20 mouse cellular contexts compared by ENCODE assay signal in genomic region chr3:108169199-108169598, GRCm38 (mm10). TPM values are rescaled to one million over a fixed set of nuclear protein-coding genes. Genes with fewer than 3 reads are reported as not detected.
DNase-seq lines count a peak whose midpoint lies in the region; ATAC-seq lines count a peak whose summit lies in the region.
"Had no signal": no experiment of that assay in that cellular context is flagged by ENCODE, and none has a peak within 500 bp of the region (broad histone marks: within the 10 kb centered on the region; RNA-seq: fewer than 3 reads in every experiment).

No protein-coding gene starts in this region.

- H3K27ac ChIP-seq in forebrain, embryonic 12.5 days, result no peak overlapping the region
- no peak overlapping the region for H3K27ac ChIP-seq in forebrain, embryonic 15.5 days (replicated peaks)
- H3K27ac ChIP-seq in midbrain, embryonic 10.5 days (replicated peaks), result peak overlapping the region; percentile 82; the same call in 1 of the 2 replicates
- no peak overlapping the region for H3K27ac ChIP-seq in midbrain, embryonic 14.5 days (replicated peaks; ENCODE audit: low read depth, low read length)
- no peak overlapping the region for H3K27ac ChIP-seq in embryonic facial prominence, embryonic 13.5 days
- peak overlapping the region; percentile 44; the same call in 1 of the 2 replicates for H3K27ac ChIP-seq in neural tube, embryonic 14.5 days (ENCODE audit: low read depth, low read length)
- H3K27ac ChIP-seq in heart, embryonic 11.5 days (ENCODE audit: low read depth, low read length), result no peak overlapping the region
- H3K27ac ChIP-seq: embryonic facial prominence, embryonic 15.5 days; hindbrain, embryonic 15.5 days; layer of hippocampus, adult 2 months had no signal

- 0 out of 2 replicates have a peak overlapping the region, but pooled peaks have one; percentile 30 for H3K9ac ChIP-seq in forebrain, embryonic 12.5 days
- H3K9ac ChIP-seq in forebrain, embryonic 15.5 days (replicated peaks), result no peak overlapping the region
- no peak overlapping the region for H3K9ac ChIP-seq in midbrain, embryonic 14.5 days (replicated peaks; ENCODE audit: low read length)
- H3K9ac ChIP-seq in embryonic facial prominence, embryonic 13.5 days, result 0 out of 2 replicates have a peak overlapping the region, but pooled peaks have one; percentile 33
- no peak overlapping the region for H3K9ac ChIP-seq in neural tube, embryonic 14.5 days (replicated peaks; ENCODE audit: low read depth, low read length)
- H3K9ac ChIP-seq in heart, embryonic 11.5 days (ENCODE audit: low read depth, low read length), result no peak overlapping the region
- H3K9ac ChIP-seq: embryonic facial prominence, embryonic 15.5 days; hindbrain, embryonic 15.5 days had no signal

- no peak for DNase-seq in midbrain, embryonic 10.5 days (ENCODE audit: low spot score)
- no peak for DNase-seq in midbrain, embryonic 14.5 days
- DNase-seq in kidney, adult 8-10 months, result no peak
- DNase-seq: adrenal gland, adult 2 months; cerebellum, adult 8-10 months; gastrocnemius, postnatal 36 days; kidney, adult 18-20 months; kidney, postnatal 14 days; layer of hippocampus, postnatal 36 days; lung, adult 2 months; thymus, postnatal 25 days had no signal

- WGBS in forebrain, embryonic 12.5 days, result 42% methylated on average over 3 of the region's 3 CpGs
- WGBS in forebrain, embryonic 15.5 days, result 45% methylated on average over 3 of the region's 3 CpGs
- 46% methylated on average over 3 of the region's 3 CpGs for WGBS in midbrain, embryonic 10.5 days
- 46% methylated on average over 3 of the region's 3 CpGs for WGBS in midbrain, embryonic 14.5 days
- WGBS in embryonic facial prominence, embryonic 13.5 days, result 35% methylated on average over 3 of the region's 3 CpGs
- 44% methylated on average over 3 of the region's 3 CpGs for WGBS in neural tube, embryonic 14.5 days
- WGBS in heart, embryonic 11.5 days (ENCODE audit: insufficient replicate concordance), result 40% methylated on average over 3 of the region's 3 CpGs

- H3K4me3 ChIP-seq in forebrain, embryonic 12.5 days (replicated peaks), result no peak overlapping the region
- H3K4me3 ChIP-seq in forebrain, embryonic 15.5 days, result no peak overlapping the region
- no peak overlapping the region for H3K4me3 ChIP-seq in midbrain, embryonic 10.5 days
- H3K4me3 ChIP-seq in midbrain, embryonic 14.5 days (replicated peaks; ENCODE audit: low read depth, low read length), result no peak overlapping the region
- H3K4me3 ChIP-seq in embryonic facial prominence, embryonic 13.5 days, result no peak overlapping the region
- H3K4me3 ChIP-seq in neural tube, embryonic 14.5 days (ENCODE audit: low read depth, low read length), result no peak overlapping the region
- no peak overlapping the region for H3K4me3 ChIP-seq in heart, embryonic 11.5 days (ENCODE audit: low read depth, low read length)
- H3K4me3 ChIP-seq: embryonic facial prominence, embryonic 15.5 days; hindbrain, embryonic 15.5 days; layer of hippocampus, adult 2 months had no signal

- peaks cover 23% of the 10 kb centered on the region for H3K27me3 ChIP-seq in forebrain, embryonic 12.5 days
- H3K27me3 ChIP-seq in forebrain, embryonic 15.5 days, result no peaks in the 10 kb centered on the region
- H3K27me3 ChIP-seq in midbrain, embryonic 10.5 days (ENCODE audit: low read depth, poor library complexity, severe bottlenecking), result peaks cover 20% of the 10 kb centered on the region
- no peaks in the 10 kb centered on the region for H3K27me3 ChIP-seq in midbrain, embryonic 14.5 days (ENCODE audit: control insufficient read depth, insufficient read depth, low read length)
- peaks cover 4% of the 10 kb centered on the region; the same call in 1 of the 2 replicates for H3K27me3 ChIP-seq in embryonic facial prominence, embryonic 13.5 days
- no peaks in the 10 kb centered on the region for H3K27me3 ChIP-seq in neural tube, embryonic 14.5 days (ENCODE audit: control insufficient read depth, insufficient read depth, low read length)
- H3K27me3 ChIP-seq in heart, embryonic 11.5 days (ENCODE audit: control insufficient read depth, insufficient read depth, low read length), result 0 out of 2 replicates have a peak, but pooled peaks cover 3% of the 10 kb centered on the region
- H3K27me3 ChIP-seq: embryonic facial prominence, embryonic 15.5 days; hindbrain, embryonic 15.5 days had no signal

- no peaks in the 10 kb centered on the region for H3K9me3 ChIP-seq in forebrain, embryonic 12.5 days
- no peaks in the 10 kb centered on the region for H3K9me3 ChIP-seq in forebrain, embryonic 15.5 days
- H3K9me3 ChIP-seq in midbrain, embryonic 10.5 days (replicated peaks), result no peaks in the 10 kb centered on the region
- no peaks in the 10 kb centered on the region for H3K9me3 ChIP-seq in midbrain, embryonic 14.5 days (ENCODE audit: control insufficient read depth, low read length)
- no peaks in the 10 kb centered on the region for H3K9me3 ChIP-seq in embryonic facial prominence, embryonic 13.5 days
- H3K9me3 ChIP-seq in neural tube, embryonic 14.5 days (ENCODE audit: control insufficient read depth, low read length), result no peaks in the 10 kb centered on the region
- H3K9me3 ChIP-seq in heart, embryonic 11.5 days (replicated peaks; ENCODE audit: control insufficient read depth, low read length), result no peaks in the 10 kb centered on the region
- H3K9me3 ChIP-seq: embryonic facial prominence, embryonic 15.5 days; hindbrain, embryonic 15.5 days had no signal

- no peak for ATAC-seq in forebrain, embryonic 12.5 days (ENCODE audit: low FRiP score)
- ATAC-seq in forebrain, embryonic 15.5 days (replicated peaks), result no peak
- ATAC-seq in midbrain, embryonic 14.5 days (ENCODE audit: low FRiP score, low TSS enrichment), result no peak
- ATAC-seq in embryonic facial prominence, embryonic 13.5 days (ENCODE audit: insufficient number of reproducible peaks, insufficient read depth, low FRiP score, low TSS enrichment, low read depth), result no peak
- no peak for ATAC-seq in neural tube, embryonic 14.5 days (ENCODE audit: low read depth)
- ATAC-seq in heart, embryonic 11.5 days (replicated peaks; ENCODE audit: insufficient number of reproducible peaks, low FRiP score, low TSS enrichment), result no peak

- H3K36me3 ChIP-seq in forebrain, embryonic 12.5 days (replicated peaks), result no peaks in the 10 kb centered on the region
- H3K36me3 ChIP-seq in forebrain, embryonic 15.5 days, result no peaks in the 10 kb centered on the region
- H3K36me3 ChIP-seq in midbrain, embryonic 10.5 days, result no peaks in the 10 kb centered on the region
- H3K36me3 ChIP-seq in midbrain, embryonic 14.5 days (ENCODE audit: control insufficient read depth, insufficient read depth, low read length), result no peaks in the 10 kb centered on the region
- H3K36me3 ChIP-seq in embryonic facial prominence, embryonic 13.5 days, result no peaks in the 10 kb centered on the region
- no peaks in the 10 kb centered on the region for H3K36me3 ChIP-seq in neural tube, embryonic 14.5 days (ENCODE audit: control insufficient read depth, insufficient read depth, low read length)
- no peaks in the 10 kb centered on the region for H3K36me3 ChIP-seq in heart, embryonic 11.5 days (ENCODE audit: control insufficient read depth, insufficient read depth, low read length)
- H3K36me3 ChIP-seq: embryonic facial prominence, embryonic 15.5 days; hindbrain, embryonic 15.5 days had no signal

- no peak overlapping the region for H3K4me2 ChIP-seq in forebrain, embryonic 12.5 days
- no peak overlapping the region for H3K4me2 ChIP-seq in forebrain, embryonic 15.5 days (replicated peaks)
- H3K4me2 ChIP-seq in midbrain, embryonic 14.5 days (ENCODE audit: low read length), result no peak overlapping the region
- H3K4me2 ChIP-seq in embryonic facial prominence, embryonic 13.5 days, result no peak overlapping the region
- H3K4me2 ChIP-seq in neural tube, embryonic 14.5 days (ENCODE audit: low read depth, low read length), result no peak overlapping the region
- H3K4me2 ChIP-seq in heart, embryonic 11.5 days, result no peak overlapping the region
- H3K4me2 ChIP-seq: embryonic facial prominence, embryonic 15.5 days; hindbrain, embryonic 15.5 days; liver, embryonic 11.5 days had no signal

- H3K4me1 ChIP-seq in forebrain, embryonic 12.5 days, result peaks cover 49% of the 10 kb centered on the region
- H3K4me1 ChIP-seq in forebrain, embryonic 15.5 days, result peaks cover 37% of the 10 kb centered on the region
- peaks cover 50% of the 10 kb centered on the region for H3K4me1 ChIP-seq in midbrain, embryonic 10.5 days
- H3K4me1 ChIP-seq in midbrain, embryonic 14.5 days (ENCODE audit: control insufficient read depth, insufficient read depth, low read length), result peaks cover 13% of the 10 kb centered on the region
- peaks cover 48% of the 10 kb centered on the region for H3K4me1 ChIP-seq in embryonic facial prominence, embryonic 13.5 days
- H3K4me1 ChIP-seq in neural tube, embryonic 14.5 days (ENCODE audit: control insufficient read depth, insufficient read depth, low read length), result peaks cover 34% of the 10 kb centered on the region
- H3K4me1 ChIP-seq in heart, embryonic 11.5 days (ENCODE audit: control insufficient read depth, insufficient read depth, low read length), result peaks cover 4% of the 10 kb centered on the region

RNA-seq across cellular contexts. Expression of gene Gpr61, which starts 14.5 kb away (rescaled TPM):
- polyA plus RNA-seq in forebrain, embryonic 12.5 days (2016; fragmentation: Nextera tagmentation; extraction: Ambion mirVana), result 0.44 and 0.63 TPM in 2 replicates
- 1.9 and 2.2 TPM in 2 replicates for polyA plus RNA-seq in forebrain, embryonic 15.5 days (2015; fragmentation: Nextera tagmentation; extraction: Ambion mirVana)
- polyA plus RNA-seq in midbrain, embryonic 10.5 days (2016; fragmentation: Nextera tagmentation; extraction: Ambion mirVana), result 0.33 and 0.41 TPM in 2 replicates
- 1.4 and 2.6 TPM in 2 replicates for polyA plus RNA-seq in midbrain, embryonic 14.5 days (2014; fragmentation: Nextera tagmentation; extraction: Ambion mirVana)
- polyA plus RNA-seq in embryonic facial prominence, embryonic 13.5 days (2015; fragmentation: Nextera tagmentation; extraction: Ambion mirVana), result 0.15 and 0.20 TPM in 2 replicates
- 2.7 and 4.5 TPM in 2 replicates for polyA plus RNA-seq in neural tube, embryonic 14.5 days (2014; fragmentation: Nextera tagmentation; extraction: Ambion mirVana)
- 0.13 and 0.16 TPM in 2 replicates for polyA plus RNA-seq in heart, embryonic 11.5 days (2014; fragmentation: Nextera tagmentation; extraction: Ambion mirVana)
- polyA plus RNA-seq: lung, adult 2 months had no signal

RNA-seq across cellular contexts. Expression of gene Amigo1, which starts 16.9 kb away (rescaled TPM):
- polyA plus RNA-seq in forebrain, embryonic 12.5 days (2016; fragmentation: Nextera tagmentation; extraction: Ambion mirVana), result 7.5 and 8.9 TPM in 2 replicates
- 9.9 and 11.7 TPM in 2 replicates for polyA plus RNA-seq in forebrain, embryonic 15.5 days (2015; fragmentation: Nextera tagmentation; extraction: Ambion mirVana)
- 4.1 and 4.5 TPM in 2 replicates for polyA plus RNA-seq in midbrain, embryonic 10.5 days (2016; fragmentation: Nextera tagmentation; extraction: Ambion mirVana)
- polyA plus RNA-seq in midbrain, embryonic 14.5 days (2014; fragmentation: Nextera tagmentation; extraction: Ambion mirVana), result 10.2 and 10.3 TPM in 2 replicates
- polyA plus RNA-seq in embryonic facial prominence, embryonic 13.5 days (2015; fragmentation: Nextera tagmentation; extraction: Ambion mirVana), result 4.0 and 4.5 TPM in 2 replicates
- 11.2 TPM in 2 replicates for polyA plus RNA-seq in neural tube, embryonic 14.5 days (2014; fragmentation: Nextera tagmentation; extraction: Ambion mirVana)
- 1.3 and 1.9 TPM in 2 replicates for polyA plus RNA-seq in heart, embryonic 11.5 days (2014; fragmentation: Nextera tagmentation; extraction: Ambion mirVana)

RNA-seq across cellular contexts. Expression of gene Gnai3, which starts 23.3 kb away (rescaled TPM):
- polyA plus RNA-seq in forebrain, embryonic 12.5 days (2016; fragmentation: Nextera tagmentation; extraction: Ambion mirVana), result 198 and 205 TPM in 2 replicates
- polyA plus RNA-seq in forebrain, embryonic 15.5 days (2015; fragmentation: Nextera tagmentation; extraction: Ambion mirVana), result 165 and 168 TPM in 2 replicates
- polyA plus RNA-seq in midbrain, embryonic 10.5 days (2016; fragmentation: Nextera tagmentation; extraction: Ambion mirVana), result 204 and 211 TPM in 2 replicates
- 107 and 150 TPM in 2 replicates for polyA plus RNA-seq in midbrain, embryonic 14.5 days (2014; fragmentation: Nextera tagmentation; extraction: Ambion mirVana)
- polyA plus RNA-seq in embryonic facial prominence, embryonic 13.5 days (2015; fragmentation: Nextera tagmentation; extraction: Ambion mirVana), result 173 and 185 TPM in 2 replicates
- 108 and 141 TPM in 2 replicates for polyA plus RNA-seq in neural tube, embryonic 14.5 days (2014; fragmentation: Nextera tagmentation; extraction: Ambion mirVana)
- 91.3 and 102 TPM in 2 replicates for polyA plus RNA-seq in heart, embryonic 11.5 days (2014; fragmentation: Nextera tagmentation; extraction: Ambion mirVana)

RNA-seq across cellular contexts. Expression of gene Cyb561d1, which starts 31.8 kb away (rescaled TPM):
- 4.3 and 5.6 TPM in 2 replicates for polyA plus RNA-seq in forebrain, embryonic 12.5 days (2016; fragmentation: Nextera tagmentation; extraction: Ambion mirVana)
- 4.4 and 4.5 TPM in 2 replicates for polyA plus RNA-seq in forebrain, embryonic 15.5 days (2015; fragmentation: Nextera tagmentation; extraction: Ambion mirVana)
- 4.9 and 5.0 TPM in 2 replicates for polyA plus RNA-seq in midbrain, embryonic 10.5 days (2016; fragmentation: Nextera tagmentation; extraction: Ambion mirVana)
- polyA plus RNA-seq in midbrain, embryonic 14.5 days (2014; fragmentation: Nextera tagmentation; extraction: Ambion mirVana), result 2.7 and 4.3 TPM in 2 replicates
- 2.6 and 2.8 TPM in 2 replicates for polyA plus RNA-seq in embryonic facial prominence, embryonic 13.5 days (2015; fragmentation: Nextera tagmentation; extraction: Ambion mirVana)
- 2.0 and 2.3 TPM in 2 replicates for polyA plus RNA-seq in neural tube, embryonic 14.5 days (2014; fragmentation: Nextera tagmentation; extraction: Ambion mirVana)
- polyA plus RNA-seq in heart, embryonic 11.5 days (2014; fragmentation: Nextera tagmentation; extraction: Ambion mirVana), result 1.7 and 2.0 TPM in 2 replicates

RNA-seq across cellular contexts. Expression of gene Atxn7l2, which starts 41.5 kb away (rescaled TPM):
- polyA plus RNA-seq in forebrain, embryonic 12.5 days (2016; fragmentation: Nextera tagmentation; extraction: Ambion mirVana), result 24.0 and 28.1 TPM in 2 replicates
- polyA plus RNA-seq in forebrain, embryonic 15.5 days (2015; fragmentation: Nextera tagmentation; extraction: Ambion mirVana), result 32.5 and 33.6 TPM in 2 replicates
- polyA plus RNA-seq in midbrain, embryonic 10.5 days (2016; fragmentation: Nextera tagmentation; extraction: Ambion mirVana), result 18.1 and 23.5 TPM in 2 replicates
- polyA plus RNA-seq in midbrain, embryonic 14.5 days (2014; fragmentation: Nextera tagmentation; extraction: Ambion mirVana), result 26.5 and 27.9 TPM in 2 replicates
- 22.0 and 27.1 TPM in 2 replicates for polyA plus RNA-seq in embryonic facial prominence, embryonic 13.5 days (2015; fragmentation: Nextera tagmentation; extraction: Ambion mirVana)
- 22.0 and 24.0 TPM in 2 replicates for polyA plus RNA-seq in neural tube, embryonic 14.5 days (2014; fragmentation: Nextera tagmentation; extraction: Ambion mirVana)
- 7.1 and 8.4 TPM in 2 replicates for polyA plus RNA-seq in heart, embryonic 11.5 days (2014; fragmentation: Nextera tagmentation; extraction: Ambion mirVana)

Comparison
In these comparisons a context has a peak if more than half of its experiments do, and no peak if none do; other contexts are left out.
1. H3K27ac ChIP-seq: peak in midbrain, embryonic 10.5 days (single experiment) and neural tube, embryonic 14.5 days (single experiment); none in forebrain, embryonic 12.5 days (single experiment), forebrain, embryonic 15.5 days (single experiment), midbrain, embryonic 14.5 days (single experiment), embryonic facial prominence, embryonic 13.5 days (single experiment) and heart, embryonic 11.5 days (single experiment).
2. H3K9ac ChIP-seq: peak in forebrain, embryonic 12.5 days (single experiment) and embryonic facial prominence, embryonic 13.5 days (single experiment); none in forebrain, embryonic 15.5 days (single experiment), midbrain, embryonic 14.5 days (single experiment), neural tube, embryonic 14.5 days (single experiment) and heart, embryonic 11.5 days (single experiment).